Mouse (Mus musculus) E14TG2a.4 (cell line): Measurements from ENCODE around the gene Thap8.
A peak's percentile ranks its signal among the peaks of the same experiment; 100 is the strongest.

Experiments used
- H3K27me3 ChIP-seq: 2 replicates; pipeline ENCODE4 v1.6.1; 2014; ENCODE audit warnings: low read length, control low read depth; ENCODE audit not compliant: insufficient read depth
- H3K36me3 ChIP-seq: 2 replicates; pipeline ENCODE4 v1.6.1; 2014; ENCODE audit warnings: low read length, control low read depth; ENCODE audit not compliant: insufficient read depth
- H3K4me1 ChIP-seq: replicated peaks from 2 replicates; pipeline ENCODE4 v1.6.1; 2014; ENCODE audit warnings: low read depth, low read length, control low read depth
- H3K4me3 ChIP-seq: replicated peaks from 2 replicates; pipeline ENCODE4 v1.5.1; 2014; ENCODE audit warnings: mild to moderate bottlenecking, low read length
- H3K9me3 ChIP-seq: 2 replicates; pipeline ENCODE4 v1.6.1; 2014; ENCODE audit warnings: low read length, control low read depth
- CTCF ChIP-seq: conservative IDR thresholded peaks from 2 replicates; pipeline ENCODE4 v1.5.1; 2014; ENCODE audit warnings: low read length
- NANOG ChIP-seq: IDR thresholded peaks from 2 replicates; pipeline ENCODE4 v1.6.1; 2014; ENCODE audit warnings: borderline replicate concordance, low read length, mixed read lengths
- POU5F1 ChIP-seq: IDR thresholded peaks from 2 replicates; pipeline ENCODE4 v1.6.1; 2014; ENCODE audit warnings: low read length, borderline replicate concordance

Thap8 gene

GRCm38 (mm10) chr7:30328379-30328778 lies 48.5 kb downstream of the Thap8 start:
- TF ChIP-seq POU5F1 (no peak), CTCF (no peak), NANOG (no peak)
- Histone ChIP-seq H3K27me3 (peaks cover 17% of the 10 kb centered on the region), H3K9me3 (no peaks in the 10 kb centered on the region), H3K36me3 (no peaks in the 10 kb centered on the region), H3K4me3 (no peak overlapping the region), H3K4me1 (peaks cover 28% of the 10 kb centered on the region)

- H3K4me3 ChIP-seq = no peak overlapping the region; the same call in 1 of the 2 replicates
- peaks cover 28% of the 10 kb centered on the region for H3K4me1 ChIP-seq
- TF ChIP-seq CTCF = peak; percentile 97
- no peak for TF ChIP-seq POU5F1
- peaks cover 46% of the 10 kb centered on the region for H3K27me3 ChIP-seq
- H3K36me3 ChIP-seq = no peaks in the 10 kb centered on the region
- H3K9me3 ChIP-seq = no peaks in the 10 kb centered on the region
These were observed 52.0 kb downstream of the Thap8 start for GRCm38 (mm10) chr7:30331887-30332286.

GRCm38 (mm10) chr7:30332622-30333259 lies 52.8 kb downstream of the Thap8 start:
- TF ChIP-seq CTCF = no peak
- TF ChIP-seq NANOG = no peak
- TF ChIP-seq POU5F1 = no peak
- peaks cover 44% of the 10 kb centered on the region for H3K27me3 ChIP-seq

GRCm38 (mm10) chr7:30333436-30333835 lies 53.5 kb downstream of the Thap8 start:
- no peak for TF ChIP-seq POU5F1
- no peak for TF ChIP-seq NANOG
- no peak for TF ChIP-seq CTCF
- H3K36me3 ChIP-seq = no peaks in the 10 kb centered on the region
- H3K4me1 ChIP-seq = peaks cover 18% of the 10 kb centered on the region
- H3K4me3 ChIP-seq = no peak overlapping the region
- H3K9me3 ChIP-seq = no peaks in the 10 kb centered on the region
- peaks cover 47% of the 10 kb centered on the region for H3K27me3 ChIP-seq

More at GRCm38 (mm10) chr7:30332622-30333259, 52.8 kb downstream of the Thap8 start:
- no peaks in the 10 kb centered on the region for H3K36me3 ChIP-seq
- H3K9me3 ChIP-seq = no peaks in the 10 kb centered on the region
- H3K4me3 ChIP-seq = no peak overlapping the region
- peaks cover 20% of the 10 kb centered on the region for H3K4me1 ChIP-seq

- no peaks in the 10 kb centered on the region for H3K9me3 ChIP-seq
- H3K4me3 ChIP-seq = no peak overlapping the region
- peaks cover 53% of the 10 kb centered on the region for H3K27me3 ChIP-seq
- H3K4me1 ChIP-seq = peaks cover 17% of the 10 kb centered on the region
- TF ChIP-seq POU5F1 (no peak), CTCF (no peak), NANOG (no peak)
- H3K36me3 ChIP-seq = no peaks in the 10 kb centered on the region
These were observed 54.7 kb downstream of the Thap8 start for GRCm38 (mm10) chr7:30334563-30334962.

- TF ChIP-seq NANOG = no peak
- no peak for TF ChIP-seq CTCF
- no peak for TF ChIP-seq POU5F1
- Histone ChIP-seq H3K9me3 (no peaks in the 10 kb centered on the region), H3K27me3 (peaks cover 59% of the 10 kb centered on the region), H3K4me3 (no peak overlapping the region), H3K4me1 (peaks cover 17% of the 10 kb centered on the region), H3K36me3 (no peaks in the 10 kb centered on the region)
These were observed 55.8 kb downstream of the Thap8 start for GRCm38 (mm10) chr7:30335688-30336087.

GRCm38 (mm10) chr7:30336384-30336783 lies 56.5 kb downstream of the Thap8 start:
- Histone ChIP-seq H3K4me1 (peaks cover 15% of the 10 kb centered on the region), H3K9me3 (no peaks in the 10 kb centered on the region)
- TF ChIP-seq POU5F1 (no peak), CTCF (peak; percentile 94)

GRCm38 (mm10) chr7:30339432-30340109 lies 59.7 kb downstream of the Thap8 start:
- Histone ChIP-seq H3K27me3 (peaks cover 56% of the 10 kb centered on the region), H3K36me3 (no peaks in the 10 kb centered on the region), H3K4me3 (no peak overlapping the region), H3K4me1 (peaks cover 5% of the 10 kb centered on the region; the same call in 1 of the 2 replicates), H3K9me3 (peaks cover 12% of the 10 kb centered on the region)
- TF ChIP-seq NANOG (no peak), CTCF (no peak), POU5F1 (no peak)

More at GRCm38 (mm10) chr7:30336384-30336783, 56.5 kb downstream of the Thap8 start:
- Histone ChIP-seq H3K27me3 (peaks cover 59% of the 10 kb centered on the region), H3K4me3 (no peak overlapping the region), H3K36me3 (no peaks in the 10 kb centered on the region)
